Mouse (Mus musculus) right cerebral cortex, postnatal 14 days (tissue): ENCODE measurements at regions not wholly inside any gene's neighbourhood (a gene's known extent, or its start where the extent isn't known, plus 50 kb on each side); places are given as distances from the start of the nearest gene placed in this dataset.

ENCODE experiments used
- DNase-seq: peaks from one replicate; pipeline ENCODE4 v3.0.0; 2022

GRCm38 (mm10) chr9:46736232-46736631, 262.3 kb upstream of the Gm4791 start:
- DNase-seq = no peak

GRCm38 (mm10) chr9:46735664-46736067, 262.9 kb upstream of the Gm4791 start:
- peak; percentile 82 for DNase-seq

- no peak for DNase-seq
Measured at GRCm38 (mm10) chr9:46728465-46728864, 270.1 kb upstream of the Gm4791 start.

GRCm38 (mm10) chr9:46724231-46724630, 274.3 kb upstream of the Gm4791 start:
- no peak for DNase-seq

GRCm38 (mm10) chr9:46713415-46713814, 285.1 kb upstream of the Gm4791 start:
- no peak for DNase-seq

- no peak for DNase-seq
Measured at GRCm38 (mm10) chr9:46704151-46704905, 294.2 kb upstream of the Gm4791 start.

GRCm38 (mm10) chr9:46703674-46704073, 294.9 kb upstream of the Gm4791 start:
- no peak for DNase-seq

GRCm38 (mm10) chr9:46702901-46703636, 295.5 kb upstream of the Gm4791 start:
- DNase-seq = no peak

GRCm38 (mm10) chr9:46702053-46702900, 296.3 kb upstream of the Gm4791 start:
- no peak for DNase-seq

GRCm38 (mm10) chr9:46696171-46696570, 302.4 kb upstream of the Gm4791 start:
- DNase-seq = no peak

GRCm38 (mm10) chr9:46689331-46689730, 309.2 kb upstream of the Gm4791 start:
- DNase-seq = no peak

GRCm38 (mm10) chr9:46684113-46684850, 314.3 kb upstream of the Gm4791 start:
- no peak for DNase-seq

- no peak for DNase-seq
Measured at GRCm38 (mm10) chr9:46672050-46672449, 326.5 kb upstream of the Gm4791 start.

GRCm38 (mm10) chr9:46654422-46654821, 334.6 kb upstream of the 4931429L15Rik start:
- DNase-seq = no peak

GRCm38 (mm10) chr9:46647238-46647922, 327.6 kb upstream of the 4931429L15Rik start:
- no peak for DNase-seq

GRCm38 (mm10) chr9:46645469-46645884, 325.7 kb upstream of the 4931429L15Rik start:
- DNase-seq = no peak

- no peak for DNase-seq
Measured at GRCm38 (mm10) chr9:46643551-46643950, 323.8 kb upstream of the 4931429L15Rik start.

GRCm38 (mm10) chr9:46642696-46643095, 322.9 kb upstream of the 4931429L15Rik start:
- DNase-seq = peak; percentile 32

GRCm38 (mm10) chr9:46636261-46637010, 316.6 kb upstream of the 4931429L15Rik start:
- no peak for DNase-seq

GRCm38 (mm10) chr9:46633952-46634351, 314.2 kb upstream of the 4931429L15Rik start:
- no peak for DNase-seq

- DNase-seq = peak; percentile 64
Measured at GRCm38 (mm10) chr9:46632576-46632975, 312.8 kb upstream of the 4931429L15Rik start.
